Mouse (Mus musculus) hindbrain, embryonic 11.5 days (tissue): ENCODE data around the gene Rbfox1. TPM values are rescaled to one million over a fixed set of nuclear protein-coding genes. Genes with fewer than 3 reads are reported as not detected.

Experiments used
- ATAC-seq: fragments of 200-750 bp; cut with Nextera tagmentation; 2 replicates; pipeline ENCODE4 v1.8.0; 2017; ENCODE audit warnings: mild to moderate bottlenecking, moderate TSS enrichment, moderate library complexity; ENCODE audit not compliant: low FRiP score
- DNase-seq: peaks from one replicate; pipeline ENCODE4 v3.0.0-alpha.2; 2015; ENCODE audit warnings: low spot score
- H3K27ac ChIP-seq: fragments of 300-500 bp; sonication (generic); 2 replicates; pipeline ENCODE4 v1.5.1; 2014; ENCODE audit warnings: mild to moderate bottlenecking, low read depth, low read length
- H3K27me3 ChIP-seq: fragments of 300-500 bp; sonication (generic); 2 replicates; pipeline ENCODE4 v1.6.1; 2014; ENCODE audit warnings: mild to moderate bottlenecking, low read length, moderate library complexity, mixed read lengths; ENCODE audit not compliant: control insufficient read depth, insufficient read depth
- H3K36me3 ChIP-seq: fragments of 300-500 bp; sonication (generic); 2 replicates; pipeline ENCODE4 v1.6.1; 2014; ENCODE audit warnings: mild to moderate bottlenecking, low read length, moderate library complexity, mixed read lengths; ENCODE audit not compliant: control insufficient read depth, insufficient read depth
- H3K4me1 ChIP-seq: fragments of 300-500 bp; sonication (generic); replicated peaks from 2 replicates; pipeline ENCODE4 v1.6.1; 2014; ENCODE audit warnings: low read length, mixed read lengths; ENCODE audit not compliant: control insufficient read depth, insufficient read depth
- H3K4me2 ChIP-seq: fragments of 300-500 bp; sonication (generic); replicated peaks from 2 replicates; pipeline ENCODE4 v1.6.1; 2014; ENCODE audit warnings: mild to moderate bottlenecking, low read depth, low read length
- H3K4me3 ChIP-seq: fragments of 300-500 bp; sonication (generic); 2 replicates; pipeline ENCODE4 v1.5.1; 2014; ENCODE audit warnings: low read depth, low read length
- H3K9ac ChIP-seq: fragments of 300-500 bp; sonication (generic); 2 replicates; pipeline ENCODE4 v1.6.1; 2014; ENCODE audit warnings: low read depth, low read length
- H3K9me3 ChIP-seq: fragments of 300-500 bp; sonication (generic); 2 replicates; pipeline ENCODE4 v1.6.1; 2016; ENCODE audit warnings: low read length; ENCODE audit not compliant: control insufficient read depth
- WGBS: fragments of 180-500 bp; shearing (Covaris S2); extraction: QIAGEN DNeasy Blood & Tissue Kit; methylation state at CpG from one replicate; pipeline ENCODE4 v1.1.7; 2014; 5-methylcytosine and 5-hydroxymethylcytosine counted together
- polyA plus RNA-seq: library from polyadenylated mRNA; unstranded; fragments of >200 nt; fragmentation: Nextera tagmentation; extraction: Ambion mirVana; gene quantifications from 2 replicates; pipeline ENCODE4 v1.2.1, GENCODE M21; 2014

Gene Rbfox1
- polyA plus RNA-seq, 1 experiment from 2014 or later: 20.3 TPM

DNA sequence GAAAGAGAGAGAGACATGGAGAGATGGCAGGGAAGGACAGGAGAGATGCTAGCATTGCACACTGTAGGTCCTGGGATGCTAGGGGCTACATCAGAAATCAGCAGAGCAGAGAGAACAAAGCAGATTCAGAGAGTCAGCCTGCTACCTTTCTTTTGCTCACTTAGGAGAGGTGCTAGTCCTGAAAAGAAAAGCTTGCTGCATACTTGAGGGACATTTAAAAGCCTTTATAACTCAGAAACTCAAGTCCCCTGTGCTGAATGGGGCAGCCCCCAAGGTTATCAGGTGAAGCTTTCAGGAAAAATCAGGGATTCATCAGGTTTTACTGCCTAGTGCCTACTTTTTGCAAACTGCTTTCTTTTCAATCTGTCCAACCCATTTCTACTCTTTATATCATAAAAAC is 1480.7 kb downstream of the Rbfox1 start:
- no peak for ATAC-seq

DNA sequence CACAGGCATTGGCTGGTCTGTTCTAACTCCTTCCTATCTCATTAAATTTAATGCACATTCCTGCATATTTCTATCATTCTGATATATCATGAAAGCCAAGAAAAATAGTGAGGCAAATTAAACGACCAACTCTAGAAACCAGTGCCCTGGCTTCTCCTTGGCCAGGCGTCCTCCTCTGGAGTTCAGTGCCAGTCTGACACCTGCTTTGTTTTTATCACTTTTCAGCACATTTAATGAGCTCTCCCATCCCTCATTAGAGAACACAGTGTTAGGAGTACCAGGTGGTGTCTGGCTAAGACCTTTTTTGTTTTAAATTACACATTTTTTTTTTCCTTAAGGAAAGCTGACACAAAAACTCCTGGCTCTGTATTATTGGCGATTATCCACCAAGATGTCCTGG is 1489.0 kb downstream of the Rbfox1 start:
- no peak for ATAC-seq
- Histone ChIP-seq H3K4me2 (no peak overlapping the region), H3K9ac (no peak overlapping the region), H3K4me3 (no peak overlapping the region), H3K36me3 (no peaks in the 10 kb centered on the region), H3K9me3 (no peaks in the 10 kb centered on the region), H3K27ac (no peak overlapping the region), H3K4me1 (no peaks in the 10 kb centered on the region), H3K27me3 (no peaks in the 10 kb centered on the region)
- WGBS: 77% methylated on average over 3 of the region's 3 CpGs
- no peak for DNase-seq

More for the DNA sequence above, 1480.7 kb downstream of the Rbfox1 start:
- H3K9me3 ChIP-seq: no peaks in the 10 kb centered on the region
- no peak for DNase-seq
- H3K27ac ChIP-seq: no peak overlapping the region
- H3K9ac ChIP-seq: no peak overlapping the region
- no peak overlapping the region for H3K4me3 ChIP-seq
- no peaks in the 10 kb centered on the region for H3K36me3 ChIP-seq
- no peaks in the 10 kb centered on the region for H3K4me1 ChIP-seq
- H3K4me2 ChIP-seq: no peak overlapping the region
- no peaks in the 10 kb centered on the region for H3K27me3 ChIP-seq

DNA sequence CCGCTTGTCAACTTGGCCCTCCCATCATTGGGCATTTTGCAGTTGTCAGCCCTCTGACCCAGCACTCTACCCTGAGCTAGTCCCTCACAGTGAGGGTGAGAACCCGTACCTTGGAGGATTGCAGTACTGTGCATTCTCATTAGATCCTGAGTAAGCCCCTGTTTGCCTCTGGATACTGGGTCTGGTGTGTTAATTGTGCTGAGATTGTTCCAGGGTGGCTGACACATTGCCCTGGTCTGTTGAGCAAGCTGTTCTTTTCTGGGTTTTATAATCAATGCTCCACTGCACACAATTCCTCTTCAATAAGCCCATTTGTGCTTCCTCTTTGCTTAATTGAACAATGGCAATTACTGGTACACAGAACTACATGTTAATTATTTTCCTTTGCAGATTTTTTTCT is 1489.5 kb downstream of the Rbfox1 start:
- 63% methylated on average over 2 of the region's 2 CpGs for WGBS
- Histone ChIP-seq H3K4me1 (no peaks in the 10 kb centered on the region), H3K4me3 (no peak overlapping the region), H3K27ac (no peak overlapping the region), H3K9ac (no peak overlapping the region), H3K4me2 (no peak overlapping the region), H3K27me3 (no peaks in the 10 kb centered on the region), H3K9me3 (no peaks in the 10 kb centered on the region), H3K36me3 (no peaks in the 10 kb centered on the region)
- no peak for DNase-seq
- ATAC-seq: no peak

DNA sequence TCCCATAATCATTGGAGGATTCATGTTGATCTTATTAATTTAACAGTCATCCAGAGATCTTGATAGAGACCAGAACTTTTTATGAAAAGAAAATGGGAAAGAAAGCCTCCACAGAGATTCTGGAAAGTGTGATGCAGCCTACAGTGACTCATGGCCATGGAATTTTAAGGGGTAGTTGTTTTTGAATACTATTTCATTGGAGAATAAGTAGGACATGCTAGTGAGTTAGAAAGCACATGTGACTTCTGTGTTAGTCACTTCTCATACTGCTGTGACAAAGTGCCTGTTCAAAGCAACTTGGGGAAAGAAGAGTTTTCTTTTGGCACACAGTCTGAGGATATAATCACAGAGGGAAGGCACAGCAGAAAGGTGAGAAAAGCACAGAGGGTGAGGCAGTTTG is 1510.9 kb downstream of the Rbfox1 start:
- Histone ChIP-seq H3K9me3 (no peaks in the 10 kb centered on the region), H3K36me3 (no peaks in the 10 kb centered on the region), H3K27me3 (no peaks in the 10 kb centered on the region), H3K9ac (no peak overlapping the region), H3K4me1 (no peaks in the 10 kb centered on the region), H3K4me2 (no peak overlapping the region), H3K27ac (no peak overlapping the region), H3K4me3 (no peak overlapping the region)
- ATAC-seq: no peak
- DNase-seq: no peak

DNA sequence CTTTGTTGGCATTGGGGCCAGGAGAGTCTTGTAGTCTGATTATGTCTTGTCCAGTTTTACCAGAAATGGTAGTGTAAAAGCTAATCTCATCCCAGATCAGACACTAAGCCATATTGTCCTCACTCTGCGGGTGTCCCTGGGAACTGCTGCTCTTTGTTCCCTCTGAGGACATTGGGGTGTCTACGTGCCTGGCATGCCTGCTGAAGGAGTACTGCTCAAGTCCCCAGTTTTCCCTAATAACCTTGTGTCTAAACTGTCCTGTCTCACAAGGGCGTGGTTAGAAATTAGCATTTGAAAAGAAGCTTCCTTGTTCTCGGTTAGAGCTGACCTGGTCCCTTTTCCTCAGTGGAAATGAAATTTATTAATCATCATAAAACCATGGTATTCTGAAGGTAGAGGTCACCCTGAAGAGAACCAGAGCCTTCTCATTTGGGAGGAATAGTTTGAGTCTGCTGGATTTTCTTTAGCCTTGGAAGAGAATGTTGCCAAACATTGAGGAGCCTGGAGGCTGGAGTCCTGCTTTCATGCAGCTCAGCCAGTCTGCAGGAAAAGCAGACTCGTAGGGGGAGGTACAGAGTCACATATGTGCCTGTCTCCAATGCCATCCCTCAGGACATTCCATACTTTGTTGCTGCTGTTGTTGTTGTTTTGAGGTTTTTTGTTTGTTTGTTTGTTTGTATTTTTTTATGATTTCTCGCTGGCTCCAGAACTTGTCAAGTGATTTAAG is 1519.8 kb downstream of the Rbfox1 start:
- no peaks in the 10 kb centered on the region; the same call in 1 of the 2 replicates for H3K4me1 ChIP-seq
- no peak overlapping the region for H3K4me3 ChIP-seq
- peak; percentile 94 for ATAC-seq
- H3K9ac ChIP-seq: no peak overlapping the region
- 33% methylated on average over 6 of the region's 6 CpGs for WGBS
- no peaks in the 10 kb centered on the region for H3K27me3 ChIP-seq
- DNase-seq: peak; percentile 70
- H3K9me3 ChIP-seq: no peaks in the 10 kb centered on the region
- H3K36me3 ChIP-seq: no peaks in the 10 kb centered on the region
- H3K4me2 ChIP-seq: no peak overlapping the region
- H3K27ac ChIP-seq: peak overlapping the region; percentile 63

DNA sequence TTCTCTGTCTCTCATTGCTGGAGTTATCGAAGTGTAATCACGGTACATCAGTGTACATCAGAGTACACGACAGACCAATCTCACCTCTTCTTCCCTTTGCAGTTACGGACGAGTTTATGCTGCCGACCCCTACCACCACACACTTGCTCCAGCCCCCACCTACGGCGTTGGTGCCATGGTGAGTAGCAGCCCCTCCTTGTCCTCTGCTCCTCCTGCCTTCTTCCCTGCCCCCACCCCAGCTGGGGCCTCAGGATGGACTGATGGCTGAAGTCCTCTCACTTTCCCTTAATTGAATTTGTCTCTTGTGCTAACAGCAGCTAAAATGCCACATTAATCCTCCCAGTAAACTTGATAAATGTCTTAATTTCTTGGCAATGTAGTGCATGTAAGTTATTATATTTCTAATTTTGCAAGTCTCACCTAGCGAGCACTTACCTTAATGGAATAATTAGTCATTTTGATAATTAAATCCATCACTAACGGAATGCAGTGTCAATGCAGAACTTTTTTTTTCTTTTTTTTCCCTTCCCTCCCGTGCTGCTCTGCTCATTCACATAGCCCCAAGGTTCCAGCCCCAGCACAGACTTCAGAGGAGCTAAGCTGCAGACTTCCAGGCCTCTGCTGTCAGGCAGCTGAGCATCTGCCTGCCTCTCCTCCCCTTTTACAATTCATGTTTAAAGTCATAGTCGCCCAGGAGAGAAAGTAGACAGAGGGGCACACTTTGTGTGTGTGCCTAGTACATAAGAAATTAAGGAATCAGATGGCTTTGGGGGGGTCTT is 1522.9 kb downstream of the Rbfox1 start:
- no peaks in the 10 kb centered on the region for H3K9me3 ChIP-seq
- H3K27me3 ChIP-seq: no peaks in the 10 kb centered on the region
- peak; percentile 39 for DNase-seq
- no peak overlapping the region for H3K27ac ChIP-seq
- no peaks in the 10 kb centered on the region for H3K36me3 ChIP-seq
- no peaks in the 10 kb centered on the region; the same call in 1 of the 2 replicates for H3K4me1 ChIP-seq
- H3K4me3 ChIP-seq: no peak overlapping the region
- WGBS: 46% methylated on average over 12 of the region's 12 CpGs
- ATAC-seq: no peak
- H3K9ac ChIP-seq: no peak overlapping the region
- no peak overlapping the region for H3K4me2 ChIP-seq

DNA sequence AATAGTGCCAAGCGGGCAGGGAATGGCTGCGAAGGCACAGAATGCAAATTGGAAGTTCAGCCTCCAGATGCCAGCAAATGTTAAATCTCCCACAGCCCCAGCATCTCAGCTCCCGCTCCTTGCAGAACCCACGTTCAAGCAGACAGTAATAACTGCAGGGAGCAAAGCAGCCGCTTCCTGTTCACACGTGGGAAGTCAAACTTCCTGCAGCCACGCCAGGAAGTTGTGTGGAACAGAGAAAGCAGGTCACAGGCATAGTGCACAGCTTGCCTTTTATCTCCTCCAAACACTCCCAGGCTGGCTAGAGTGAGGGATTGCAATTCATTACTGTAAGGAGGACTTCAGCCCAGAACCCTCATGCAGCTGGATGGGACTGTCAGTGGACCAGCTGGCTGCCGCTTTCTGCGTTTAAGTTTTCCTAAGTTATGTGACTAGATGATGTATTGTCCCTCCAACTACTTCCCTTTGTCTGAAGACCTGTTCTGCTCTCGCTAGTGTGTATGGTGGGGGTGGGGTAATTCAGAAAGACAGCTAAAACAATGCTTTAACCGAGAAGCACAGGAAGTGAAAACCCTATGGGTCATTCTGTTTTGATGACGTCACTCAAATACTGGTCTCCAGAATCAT is 1534.6 kb downstream of the Rbfox1 start:
- H3K4me1 ChIP-seq: peaks cover 4% of the 10 kb centered on the region
- ATAC-seq (peak; percentile 35), DNase-seq (peak; percentile 33)
- H3K27ac ChIP-seq: no peak overlapping the region
- H3K36me3 ChIP-seq: no peaks in the 10 kb centered on the region
- WGBS: 32% methylated on average over 12 of the region's 12 CpGs
- 0 out of 2 replicates have a peak overlapping the region, but pooled peaks have one; percentile 11 for H3K9ac ChIP-seq
- no peaks in the 10 kb centered on the region for H3K27me3 ChIP-seq
- H3K4me3 ChIP-seq: no peak overlapping the region
- no peak overlapping the region for H3K4me2 ChIP-seq
- no peaks in the 10 kb centered on the region for H3K9me3 ChIP-seq

DNA sequence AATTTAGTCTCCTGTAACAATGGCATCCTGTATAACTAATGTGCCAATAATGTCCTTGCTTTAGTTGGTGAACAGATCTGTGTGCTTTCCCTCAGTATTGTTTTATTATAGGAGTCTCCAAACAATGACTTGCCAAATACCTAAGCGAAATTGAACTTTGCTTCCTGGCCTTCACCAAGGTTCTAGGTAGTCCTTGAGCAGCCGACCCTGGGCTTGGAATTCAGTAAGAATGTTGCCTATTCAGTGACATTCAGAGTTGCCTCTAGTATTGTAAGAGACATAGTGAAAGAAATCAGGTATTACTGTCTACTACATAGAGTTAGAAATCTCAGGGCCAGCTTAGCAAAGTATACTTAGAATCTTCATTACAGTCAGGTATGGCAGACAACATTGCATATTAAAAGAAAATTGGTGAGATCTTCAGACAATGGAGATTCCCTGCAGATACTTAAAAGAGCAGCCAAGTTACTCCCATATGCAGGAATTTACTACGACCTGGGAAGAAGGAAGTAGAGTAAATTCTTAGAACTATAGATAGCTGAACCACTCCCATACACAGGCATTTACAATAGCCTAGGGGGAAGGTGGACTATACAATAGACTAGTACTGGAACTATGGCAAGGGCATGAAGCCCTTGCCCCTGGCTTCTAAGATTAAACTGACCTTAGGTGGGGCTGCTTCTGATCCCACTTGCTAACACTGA is 1540.4 kb downstream of the Rbfox1 start:
- Histone ChIP-seq H3K4me3 (no peak overlapping the region), H3K36me3 (no peaks in the 10 kb centered on the region), H3K27me3 (no peaks in the 10 kb centered on the region), H3K4me2 (no peak overlapping the region), H3K9ac (no peak overlapping the region), H3K27ac (no peak overlapping the region), H3K9me3 (no peaks in the 10 kb centered on the region), H3K4me1 (no peaks in the 10 kb centered on the region)
- 77% methylated on average over 3 of the region's 3 CpGs for WGBS
- ATAC-seq (no peak), DNase-seq (no peak)
